Mouse (Mus musculus) brain, embryonic 18.5 days (tissue): ENCODE measurements around the gene Gm20431.

Experiments
- DNase-seq: peaks from one replicate; pipeline ENCODE4 v3.0.0-alpha.2; 2012; ENCODE audit warnings: low read depth, low spot score

Gm20431 gene

DNA sequence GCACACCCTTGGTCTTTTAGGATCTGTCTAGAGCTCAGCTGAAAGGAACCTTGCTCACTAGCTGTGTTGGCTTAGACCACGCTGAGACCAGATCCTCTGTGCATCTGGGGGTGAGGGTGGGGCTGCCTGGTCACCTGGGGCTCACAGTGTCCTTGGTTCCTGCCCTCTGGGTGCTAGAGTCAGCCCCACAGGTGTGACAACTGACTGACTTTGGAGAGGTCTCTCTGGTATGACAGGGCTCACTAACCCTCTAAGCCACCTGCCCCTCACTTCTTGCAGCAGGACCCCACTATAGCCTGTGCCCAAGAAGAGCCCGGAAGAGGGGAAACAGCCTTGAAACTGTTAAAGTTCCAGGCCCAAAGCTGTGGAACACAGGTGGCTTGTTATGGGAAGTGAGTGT lies 58.9 kb downstream of the Gm20431 start:
- DNase-seq, result no peak

DNA sequence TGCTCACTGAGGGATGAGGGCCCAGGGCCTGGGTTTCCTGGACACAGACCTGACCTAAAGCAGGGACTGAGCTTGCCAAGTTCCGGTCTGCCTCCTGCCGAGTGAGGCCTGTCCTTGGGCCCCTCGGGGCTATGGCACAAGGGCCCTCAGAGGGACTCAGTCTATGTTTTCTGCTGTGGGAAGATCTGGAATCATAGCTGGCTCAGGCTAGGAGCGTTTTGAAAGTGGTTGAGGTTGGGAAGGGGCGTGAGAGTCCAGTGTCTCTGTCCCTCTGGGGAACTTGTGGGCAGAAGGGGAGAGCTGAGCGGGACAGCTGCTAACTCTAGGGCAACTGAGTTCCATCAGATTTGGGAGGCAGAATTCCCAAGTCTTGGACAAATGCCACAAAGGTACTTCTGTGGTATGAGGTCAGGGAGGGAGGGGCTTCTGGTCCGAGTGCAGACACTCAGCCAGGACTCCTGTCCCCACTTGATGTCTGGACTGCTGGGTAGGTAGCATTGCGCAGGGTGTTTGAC lies 60.8 kb downstream of the Gm20431 start:
- no peak for DNase-seq

DNA sequence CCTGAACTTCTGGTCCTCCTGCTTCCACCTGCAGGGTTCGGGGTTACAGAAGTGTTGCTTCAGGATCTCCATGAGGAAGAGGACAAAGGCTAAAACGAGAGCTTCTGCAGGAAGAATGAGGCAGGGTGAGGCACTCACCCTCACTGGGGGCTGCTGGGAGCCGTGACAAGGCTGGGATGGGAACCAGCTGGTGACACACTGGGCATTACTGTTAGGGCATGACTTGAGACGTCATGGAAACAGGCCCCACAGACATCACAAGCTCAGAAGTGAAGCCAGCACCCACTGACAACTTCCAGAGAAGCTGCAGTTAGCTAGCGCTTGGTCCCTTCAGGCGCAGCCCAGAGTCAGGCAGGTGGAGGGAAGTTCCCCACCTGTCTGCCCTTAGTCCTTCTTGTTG lies 61.4 kb downstream of the Gm20431 start:
- no peak for DNase-seq

DNA sequence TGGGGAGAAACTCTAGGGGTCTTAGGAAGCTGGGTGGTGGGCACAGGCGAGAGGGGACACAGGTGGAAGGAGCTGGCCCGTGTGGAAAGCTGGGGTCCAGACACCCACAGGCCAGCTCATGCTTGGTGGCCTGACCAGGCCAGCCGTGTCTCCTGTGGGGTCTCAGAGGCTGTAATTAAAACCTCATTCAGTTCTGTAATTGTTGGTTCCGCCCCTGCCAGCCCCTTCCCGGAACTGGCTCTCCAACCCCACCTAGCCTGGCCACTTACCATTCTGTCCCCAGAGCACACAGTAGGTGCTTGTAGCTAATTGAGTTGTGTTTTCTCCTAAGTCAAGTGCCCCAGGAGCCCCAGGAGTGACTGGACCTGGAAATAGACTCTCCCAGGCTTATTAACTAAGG lies 62.1 kb downstream of the Gm20431 start:
- no peak for DNase-seq

DNA sequence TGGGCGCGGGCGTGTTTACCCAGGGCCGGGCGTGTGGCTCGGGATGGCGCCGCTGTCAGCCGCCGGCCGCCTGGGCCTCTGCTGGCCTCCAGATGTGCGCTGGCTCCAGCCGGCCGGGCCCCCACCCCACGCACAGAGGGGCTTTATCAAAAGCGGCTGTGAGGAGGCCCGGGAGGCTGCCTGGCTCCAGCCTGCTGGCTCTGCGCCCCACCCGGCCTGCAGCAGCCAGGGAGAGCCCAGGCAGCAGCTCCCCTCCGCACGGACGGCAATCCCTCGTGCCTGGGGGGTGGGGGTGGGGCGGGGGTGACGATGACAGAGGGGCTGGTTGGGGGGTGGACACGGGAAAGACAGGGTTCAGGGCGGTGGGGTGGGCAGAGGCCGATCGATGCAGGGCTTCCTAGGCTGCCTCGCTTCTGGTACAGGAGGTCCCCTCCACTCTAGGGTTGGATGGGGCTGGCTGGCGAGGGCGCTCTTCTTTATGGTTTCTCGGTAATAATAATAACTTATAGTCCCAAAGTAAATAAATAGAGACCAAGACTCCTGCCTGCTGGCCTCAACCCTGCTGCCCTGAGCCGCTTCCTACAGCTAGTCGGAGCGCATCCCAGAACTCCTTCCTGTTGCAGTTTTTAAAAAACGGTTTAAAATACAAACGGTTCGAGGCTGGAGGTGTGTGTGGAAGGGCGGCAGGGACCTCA lies 63.7 kb downstream of the Gm20431 start:
- DNase-seq, result no peak

DNA sequence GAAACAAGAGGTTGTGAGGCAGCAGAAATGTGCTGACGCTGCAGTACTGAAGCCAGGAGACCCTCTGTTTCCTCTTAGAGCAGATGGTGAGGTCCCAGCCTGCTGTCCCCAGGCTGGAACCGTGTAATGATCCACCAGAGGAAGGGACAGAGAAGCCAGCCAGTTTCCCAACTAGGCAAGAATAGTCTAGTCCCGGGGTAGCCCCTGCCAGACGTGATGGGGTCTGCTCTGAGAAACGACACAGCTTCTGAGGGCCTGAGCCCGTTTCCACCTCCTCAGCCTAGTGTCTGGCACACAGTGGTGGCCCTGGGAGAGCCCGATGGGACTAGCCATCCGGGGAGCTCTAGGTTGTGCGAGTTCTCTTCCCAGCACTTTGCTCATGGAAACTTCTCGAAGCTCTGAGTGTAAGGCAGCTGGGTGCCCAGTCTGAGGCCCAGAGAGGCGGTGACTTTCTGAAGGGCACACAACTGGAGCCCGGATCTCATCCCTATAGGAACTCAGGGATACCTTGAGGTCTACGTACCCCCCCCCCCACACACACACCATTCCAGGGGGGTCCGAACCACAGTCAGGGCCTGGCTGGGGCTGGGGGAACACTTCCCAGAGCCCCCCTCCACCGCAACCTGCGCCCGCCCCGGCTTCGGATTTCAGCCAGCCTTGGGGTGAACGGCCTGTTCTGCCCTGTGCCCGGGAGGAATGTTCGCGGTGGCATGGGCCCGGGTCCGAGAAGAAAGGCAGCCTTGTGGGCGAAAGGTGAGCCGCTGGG lies 64.4 kb downstream of the Gm20431 start:
- DNase-seq, result no peak

DNA sequence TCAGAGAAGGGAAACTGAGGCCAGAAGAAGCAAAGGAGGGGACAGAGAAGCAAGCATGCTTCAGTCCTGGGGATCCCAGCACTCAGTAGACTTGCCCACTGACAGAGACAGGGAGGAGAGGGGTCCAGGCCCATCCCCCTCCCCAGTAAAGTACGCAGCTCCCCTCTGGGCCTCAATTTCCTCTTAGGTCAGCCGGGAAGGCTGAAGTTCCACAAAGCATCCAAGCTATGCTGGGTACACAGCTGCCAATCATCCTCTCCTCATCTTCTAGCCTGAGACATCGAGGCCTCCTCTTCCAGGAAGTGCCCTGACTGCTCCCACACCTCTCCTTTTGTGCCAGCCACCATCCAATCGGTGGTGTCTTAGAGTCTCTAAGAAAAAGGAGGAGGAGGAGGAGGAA lies 65.0 kb downstream of the Gm20431 start:
- no peak for DNase-seq

DNA sequence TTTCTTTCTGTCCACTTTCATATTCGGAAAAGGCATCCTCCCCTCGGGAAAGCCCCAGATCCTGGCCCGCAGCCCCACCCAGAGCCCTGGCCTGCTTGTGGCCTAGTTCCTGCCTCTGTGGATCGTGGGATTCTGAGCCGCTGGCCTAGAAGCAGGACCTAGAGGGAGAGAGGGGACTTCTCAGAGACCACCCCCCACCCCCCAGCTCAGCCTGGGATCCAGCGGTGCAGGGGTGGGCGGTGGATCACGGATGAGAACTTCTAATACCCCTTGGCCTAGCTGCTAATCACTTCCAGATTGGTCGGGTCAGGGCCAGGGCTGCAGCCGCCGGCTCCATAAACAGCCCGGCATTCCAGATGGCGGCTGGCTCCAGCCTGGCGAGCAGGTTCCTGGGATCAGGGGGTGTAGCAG lies 65.5 kb downstream of the Gm20431 start:
- no peak for DNase-seq

DNA sequence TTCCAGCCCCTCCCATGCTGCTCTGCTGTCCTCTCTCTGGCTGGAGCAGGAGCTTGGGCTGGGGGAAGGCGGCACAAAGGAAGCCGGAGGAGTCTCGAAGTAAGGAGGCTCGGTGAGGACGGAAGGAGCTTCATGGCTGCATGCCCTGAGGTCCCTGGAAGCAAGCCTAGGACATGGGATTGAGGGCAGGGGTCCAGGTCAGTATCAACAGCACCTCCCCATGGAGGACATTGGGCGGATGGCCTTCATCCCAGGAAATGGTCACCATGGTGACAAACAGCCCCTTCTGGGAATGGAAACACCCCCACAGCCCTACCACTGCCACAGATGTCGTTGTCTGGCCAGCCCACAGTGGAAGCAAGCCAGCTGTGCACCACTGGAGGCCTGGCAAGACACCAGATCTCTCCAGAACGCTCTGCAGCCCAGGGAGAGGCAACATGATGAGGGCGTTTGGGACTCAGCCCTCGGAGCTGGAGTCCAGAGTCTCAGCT lies 66.8 kb downstream of the Gm20431 start:
- peak; percentile 26 for DNase-seq

DNA sequence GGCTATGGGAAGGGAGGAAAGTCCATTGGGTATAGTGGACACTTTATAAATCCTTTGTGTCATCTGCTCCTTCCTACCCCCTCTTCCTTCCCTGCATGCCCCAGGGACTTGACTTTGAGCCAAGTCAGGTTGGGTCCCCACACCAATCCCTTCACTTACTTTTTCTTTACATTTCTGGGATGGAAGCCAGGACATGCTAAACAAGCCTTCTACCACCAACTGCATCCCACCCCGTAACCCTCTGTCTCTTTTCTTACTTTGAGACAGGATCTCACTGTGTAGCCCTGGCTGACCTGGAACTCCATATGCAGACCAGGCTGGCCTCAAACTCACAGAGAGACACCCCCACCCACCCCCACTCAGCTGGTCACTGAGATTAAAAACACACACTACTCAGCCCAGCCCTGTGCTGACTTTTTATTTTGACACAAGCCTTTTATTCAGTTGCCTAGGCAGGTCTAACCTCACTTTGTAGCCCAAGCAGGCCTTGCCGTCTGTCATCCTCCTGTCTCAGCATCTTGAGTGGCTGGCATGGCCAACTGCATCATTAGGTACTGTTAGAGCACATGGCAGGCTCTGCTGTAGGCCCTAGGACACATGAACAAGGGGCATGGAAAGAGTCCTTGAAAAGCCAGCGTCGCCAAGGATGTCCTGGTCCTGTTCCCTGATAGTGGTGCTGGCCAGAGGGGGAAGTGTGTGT lies 67.6 kb downstream of the Gm20431 start:
- DNase-seq, result no peak

DNA sequence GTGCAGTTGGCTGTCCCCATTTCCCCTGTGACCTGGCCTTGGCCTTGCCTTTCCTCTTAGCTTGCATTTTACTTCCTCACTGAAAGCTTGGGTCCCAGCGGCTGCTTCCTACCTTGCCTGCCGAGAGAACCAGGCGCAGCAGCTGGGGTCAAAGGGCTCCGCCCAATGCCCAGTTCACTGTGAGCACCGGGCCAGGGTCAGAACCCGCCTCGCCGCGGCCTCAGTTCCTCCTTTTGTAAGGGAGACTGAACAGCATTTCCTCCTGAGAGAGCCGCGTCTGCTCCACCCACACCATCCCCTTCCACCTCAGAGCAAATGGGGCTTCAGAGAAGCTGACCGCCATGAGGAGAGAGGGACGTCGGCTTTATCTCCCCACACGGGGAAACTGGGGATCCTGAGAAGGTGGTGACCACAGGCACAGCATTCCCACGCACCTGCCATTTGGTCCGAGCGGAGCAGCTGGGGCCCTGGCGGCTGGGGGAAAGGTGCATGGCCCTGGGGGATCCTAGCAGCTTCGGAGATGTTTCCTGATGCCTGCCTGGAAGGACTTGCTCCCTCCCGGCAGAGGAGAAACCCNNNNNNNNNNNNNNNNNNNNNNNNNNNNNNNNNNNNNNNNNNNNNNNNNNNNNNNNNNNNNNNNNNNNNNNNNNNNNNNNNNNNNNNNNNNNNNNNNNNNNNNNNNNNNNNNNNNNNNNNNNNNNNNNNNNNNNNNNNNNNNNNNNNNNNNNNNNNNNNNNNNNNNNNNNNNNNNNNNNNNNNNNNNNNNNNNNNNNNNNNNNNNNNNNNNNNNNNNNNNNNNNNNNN lies 72.3 kb downstream of the Gm20431 start:
- DNase-seq, result no peak

DNA sequence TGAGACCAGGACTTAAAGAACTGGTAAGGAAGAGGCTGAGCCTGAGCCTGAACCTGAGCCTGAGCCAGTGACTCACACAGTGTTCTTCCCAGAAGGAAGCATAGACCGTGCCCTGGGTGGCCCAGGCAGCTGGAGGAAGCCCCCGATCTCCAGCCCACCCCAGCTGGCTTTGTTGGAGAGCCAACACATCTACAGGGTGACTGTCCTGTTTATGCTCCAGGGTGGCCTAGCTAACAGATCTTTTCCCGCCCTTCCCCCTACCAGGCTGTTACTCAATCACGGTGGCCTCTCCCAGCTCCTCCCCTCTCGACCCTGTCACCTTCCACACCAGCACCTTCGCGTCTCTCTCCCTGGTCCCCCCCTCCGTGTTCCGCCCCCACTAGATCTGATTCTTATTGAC lies 74.3 kb downstream of the Gm20431 start:
- no peak for DNase-seq

DNA sequence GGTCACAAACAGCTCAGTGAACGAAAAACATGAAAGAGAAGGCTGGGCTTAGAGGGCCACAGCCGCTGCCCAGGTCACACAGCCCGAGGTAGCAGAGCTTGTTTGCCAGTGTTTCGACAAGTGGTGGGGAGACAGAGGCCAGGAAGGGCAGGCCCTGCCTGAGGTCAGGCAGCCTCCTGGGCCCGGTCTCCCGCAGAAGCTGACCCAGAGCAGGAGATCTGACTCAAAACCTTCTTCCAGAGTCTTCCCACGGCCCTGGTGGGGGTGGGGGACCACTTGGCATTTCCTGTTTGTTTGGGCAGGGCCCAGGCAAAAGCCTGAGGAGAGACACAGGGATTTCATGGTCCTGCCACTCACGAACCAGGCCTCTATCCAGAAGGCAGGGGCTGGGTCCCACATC lies 75.3 kb downstream of the Gm20431 start:
- DNase-seq, result no peak

DNA sequence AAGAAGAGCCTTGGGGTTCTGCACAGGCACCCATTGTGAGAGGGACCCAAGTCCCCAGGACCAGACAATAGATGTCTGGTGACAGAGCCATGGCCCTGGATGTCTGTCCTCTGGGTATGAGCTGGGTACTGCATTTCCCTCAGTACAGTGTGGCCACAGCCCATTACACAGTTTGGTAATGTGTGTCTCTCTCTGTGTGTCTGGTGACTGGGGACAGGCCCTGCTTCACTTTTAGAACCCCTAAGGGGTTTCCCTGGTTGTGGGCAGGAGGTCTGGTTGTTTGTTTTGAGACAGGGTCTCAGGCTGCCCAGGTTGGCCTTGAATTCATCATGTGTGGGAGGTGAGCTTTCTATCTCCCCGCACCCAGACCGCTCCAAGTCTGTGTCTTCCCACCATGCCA lies 76.0 kb downstream of the Gm20431 start:
- DNase-seq, result no peak

DNA sequence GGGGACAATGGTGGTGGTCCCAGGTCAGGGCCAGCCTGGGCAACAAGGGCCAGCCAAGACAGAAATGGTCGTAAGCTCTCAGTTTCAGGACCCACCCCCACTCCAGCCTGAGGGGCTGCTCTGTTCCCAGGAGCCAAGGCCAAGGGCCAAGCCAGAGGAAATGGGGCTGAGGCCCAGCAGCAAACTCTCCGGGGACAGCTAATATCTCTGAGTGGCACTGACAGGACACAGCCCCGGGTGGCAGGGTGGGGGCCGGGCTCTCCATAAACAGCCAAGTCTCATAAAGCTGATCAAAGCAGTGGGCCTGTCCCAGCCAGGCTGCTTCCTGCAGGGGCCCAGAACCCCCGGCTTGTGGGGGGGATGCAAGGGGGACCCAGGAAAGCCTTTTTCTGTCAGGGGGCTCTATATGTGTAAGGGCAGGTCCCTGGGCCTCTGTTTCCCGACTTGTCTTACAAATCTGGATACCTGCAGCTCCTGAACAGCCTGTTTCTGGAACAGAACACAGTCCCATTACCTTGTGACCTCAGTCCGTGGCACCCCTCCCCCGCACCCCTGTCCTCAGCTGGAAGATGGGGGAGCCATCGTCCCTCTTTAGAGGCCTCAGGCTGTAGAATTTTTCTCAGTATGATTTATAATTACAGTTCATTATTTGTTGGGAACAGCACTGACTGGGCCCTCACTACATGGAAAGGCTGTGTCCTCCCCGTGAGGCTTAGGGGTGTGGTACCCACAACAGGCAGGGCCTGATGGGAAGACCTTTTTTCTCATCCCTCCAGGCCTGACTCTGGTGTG lies 77.9 kb downstream of the Gm20431 start:
- no peak for DNase-seq

DNA sequence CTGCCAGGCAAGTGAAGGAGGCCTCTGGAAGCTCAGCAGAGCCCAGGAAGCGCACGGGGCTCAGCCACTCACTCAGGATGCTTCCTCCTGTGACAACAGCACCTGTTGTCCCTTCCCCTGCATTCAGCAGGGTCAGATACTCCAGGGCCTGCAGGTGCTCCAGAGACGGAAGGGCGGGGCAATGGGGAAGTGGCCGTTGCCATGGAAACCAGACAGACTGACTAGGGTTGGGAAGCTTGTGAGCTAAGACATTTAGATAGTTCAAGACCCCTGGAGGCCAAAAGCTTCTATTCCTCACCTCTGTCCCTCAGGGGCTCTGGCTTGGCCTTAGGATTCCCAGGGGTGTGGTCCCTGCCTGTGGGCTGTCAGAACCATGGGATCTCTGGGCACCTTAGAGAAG lies 82.8 kb downstream of the Gm20431 start:
- DNase-seq, result no peak

DNA sequence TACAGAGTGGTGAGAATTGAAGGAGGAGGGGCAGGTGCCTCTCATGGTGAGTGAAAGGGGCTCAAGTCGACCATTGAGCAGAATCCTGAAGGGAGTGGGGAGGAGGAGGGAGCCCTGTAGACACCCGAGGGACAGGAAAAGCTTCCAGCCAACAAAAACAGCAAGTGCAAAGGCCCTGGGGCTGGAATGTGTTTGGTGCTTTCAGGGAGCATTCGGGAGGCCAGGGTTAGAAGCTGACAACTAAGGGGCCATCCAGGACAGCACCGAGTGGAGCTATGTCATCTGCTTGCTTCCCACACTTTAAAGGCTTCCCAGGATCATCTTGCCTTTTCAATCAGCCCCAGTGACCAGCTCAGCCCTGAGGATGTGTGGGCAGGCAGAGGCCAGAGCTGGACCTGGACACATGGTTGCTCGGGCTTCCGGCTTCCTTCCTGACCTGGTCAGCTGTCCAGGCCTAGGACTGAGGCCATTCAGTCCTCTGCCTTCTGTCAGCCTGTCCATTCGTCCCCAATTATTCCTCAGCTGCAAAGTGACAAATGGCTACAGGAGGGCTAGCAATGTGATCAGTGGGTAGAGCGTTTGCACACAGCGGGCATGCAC lies 84.0 kb downstream of the Gm20431 start:
- no peak for DNase-seq

DNA sequence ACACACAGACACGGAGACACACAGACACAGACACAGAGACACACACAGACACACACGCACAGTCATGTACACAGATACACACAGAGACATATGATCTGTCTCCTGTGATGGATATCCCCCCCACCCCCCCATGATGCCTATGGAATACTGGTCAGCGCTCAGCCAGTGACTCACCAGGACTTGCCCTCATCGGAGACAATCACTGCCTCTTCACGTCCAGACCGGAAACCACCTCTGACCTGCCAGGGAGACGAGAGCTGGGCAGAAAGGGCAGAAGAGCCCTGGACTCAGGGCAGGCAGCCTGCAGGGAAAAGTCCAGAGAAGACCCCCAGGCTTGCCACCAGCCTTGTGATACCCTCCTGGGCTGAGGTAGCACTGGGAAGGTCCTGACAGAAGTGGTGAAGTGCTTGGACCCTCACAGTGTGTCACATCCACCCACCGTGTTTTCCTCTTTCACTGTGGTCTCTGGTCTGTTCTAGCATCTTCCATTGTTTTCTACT lies 85.1 kb downstream of the Gm20431 start:
- DNase-seq, result no peak

DNA sequence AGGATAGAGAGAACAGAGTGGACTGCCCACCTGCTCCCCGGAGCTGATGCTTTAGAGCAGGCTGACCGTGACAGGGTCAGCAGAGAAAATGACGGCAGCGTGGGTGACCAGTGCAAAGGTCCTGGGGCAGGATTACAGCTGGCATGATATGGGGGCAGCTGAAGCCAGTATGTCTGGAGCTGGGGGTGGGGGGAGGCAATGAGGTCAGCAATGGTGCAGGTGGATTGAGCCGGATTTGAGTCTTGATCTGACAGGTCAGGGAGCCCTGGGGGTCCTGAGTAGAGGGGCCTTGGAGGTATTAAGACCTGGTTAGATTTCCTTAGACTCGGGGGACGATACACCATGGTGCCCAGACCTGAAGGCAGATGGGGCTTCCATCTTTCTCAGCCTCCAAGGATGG lies 85.7 kb downstream of the Gm20431 start:
- no peak for DNase-seq

DNA sequence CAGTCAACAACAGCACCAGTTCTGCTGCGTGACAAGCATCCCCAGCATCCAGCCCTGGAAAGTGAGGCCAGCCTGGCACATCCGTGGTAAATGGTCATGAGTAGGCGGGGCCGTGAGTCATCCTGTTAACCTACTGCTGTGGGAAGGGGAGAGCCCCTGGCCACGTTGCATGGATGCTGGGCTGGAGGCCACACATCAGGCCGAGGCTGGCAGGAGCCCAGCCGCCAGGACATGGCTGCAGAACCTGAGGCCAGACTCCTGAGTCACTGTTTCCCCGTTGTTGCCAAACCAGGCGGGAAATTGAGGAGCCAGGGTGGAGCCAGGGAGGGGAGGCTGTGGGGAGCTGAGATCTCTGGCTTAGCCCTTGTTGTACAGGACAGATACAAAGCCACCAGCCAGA lies 86.5 kb downstream of the Gm20431 start:
- no peak for DNase-seq
